Mouse (Mus musculus): ENCODE data around the gene Nudt14. TPM values are rescaled to one million over a fixed set of nuclear protein-coding genes. Genes with fewer than 3 reads are reported as not detected.

Gene Nudt14
- 21.9 and 28.1 TPM in 2 replicates for total RNA-seq (2012; rRNA removed)

GRCm38 (mm10) chr12:112941776-112942713 lies at the start of gene Nudt14:
Gene Nudt14, minus strand, starts transcription at chr12:112942124.
- H3K9me3 ChIP-seq (ENCODE audit: control insufficient read depth, insufficient read depth, low read depth, low read length): no peaks in the 10 kb centered on the region
- no peaks in the 10 kb centered on the region for H3K36me3 ChIP-seq (ENCODE audit: control insufficient read depth, insufficient read depth, low read length, poor library complexity, severe bottlenecking)
- H3K27ac ChIP-seq (ENCODE audit: insufficient read depth, low read depth, low read length, poor library complexity, severe bottlenecking): no peak within 1 kb of the TSS; the same call in 1 of the 2 replicates
- H3K4me1 ChIP-seq (ENCODE audit: control insufficient read depth in 2 of 2, insufficient read depth in 2 of 2, low read length in 2 of 2, poor library complexity in 1 of 2): peaks cover 5 to 16% of the 10 kb centered on the region in 2 experiments; a peak in 2 of 4 replicates
- peak within 1 kb of the TSS; percentile 93 to 96 for H3K4me3 ChIP-seq (ENCODE audit: insufficient read depth in 1 of 2, low read depth in 1 of 2, low read length in 2 of 2, poor library complexity in 1 of 2, severe bottlenecking in 1 of 2)
- no peak for DNase-seq (ENCODE audit: low read depth, low spot score)
- TF ChIP-seq ZNF384 (IDR thresholded peaks at IDR 0.05; ENCODE audit: low read depth, low read length): no peak
- no peak for TF ChIP-seq ZC3H11A (IDR thresholded peaks at IDR 0.05; ENCODE audit: borderline replicate concordance, low read depth, low read length)
- TF ChIP-seq CHD2 (IDR thresholded peaks at IDR 0.05; ENCODE audit: low read depth, low read length): no peak
- no peak for TF ChIP-seq HCFC1 (IDR thresholded peaks at IDR 0.05; ENCODE audit: borderline replicate concordance, insufficient read depth, low read length)
- peak within 1 kb of the TSS; percentile 95 for H3K9ac ChIP-seq (ENCODE audit: insufficient read depth, low read depth, low read length, poor library complexity, severe bottlenecking)
- in situ Hi-C loops (cut with MboI; ENCODE audit: low sequenced_read_pairs in 2 of 2, unreplicated experiment in 2 of 2): no loop called here

GRCm38 (mm10) chr12:112991444-112991843 lies 49.5 kb upstream of the Nudt14 start:
- Histone ChIP-seq H3K36me3 (ENCODE audit: control insufficient read depth, insufficient read depth, low read length, poor library complexity, severe bottlenecking) (peaks cover 7% of the 10 kb centered on the region; the same call in 1 of the 2 replicates), H3K4me3 (ENCODE audit: insufficient read depth in 1 of 2, low read depth in 1 of 2, low read length in 2 of 2, poor library complexity in 1 of 2, severe bottlenecking in 1 of 2) (no peak overlapping the region), H3K9ac (ENCODE audit: insufficient read depth, low read depth, low read length, poor library complexity, severe bottlenecking) (no peak overlapping the region), H3K27ac (ENCODE audit: insufficient read depth, low read depth, low read length, poor library complexity, severe bottlenecking) (no peak overlapping the region), H3K4me1 (ENCODE audit: control insufficient read depth in 2 of 2, insufficient read depth in 2 of 2, low read length in 2 of 2, poor library complexity in 1 of 2) (no peaks in the 10 kb centered on the region), H3K9me3 (ENCODE audit: control insufficient read depth, insufficient read depth, low read depth, low read length) (no peaks in the 10 kb centered on the region)
- no peak for DNase-seq (ENCODE audit: low read depth, low spot score)
- TF ChIP-seq MAFK (IDR thresholded peaks at IDR 0.05; ENCODE audit: insufficient read depth, low read depth, low read length): no peak
- TF ChIP-seq ZC3H11A (IDR thresholded peaks at IDR 0.05; ENCODE audit: borderline replicate concordance, low read depth, low read length): no peak
- TF ChIP-seq ZNF384 (IDR thresholded peaks at IDR 0.05; ENCODE audit: low read depth, low read length): no peak
- TF ChIP-seq CHD2 (IDR thresholded peaks at IDR 0.05; ENCODE audit: low read depth, low read length): no peak
- TF ChIP-seq HCFC1 (IDR thresholded peaks at IDR 0.05; ENCODE audit: borderline replicate concordance, insufficient read depth, low read length): no peak
- in situ Hi-C loops (cut with MboI; ENCODE audit: low sequenced_read_pairs in 2 of 2, unreplicated experiment in 2 of 2): no loop called here

- peaks cover 8% of the 10 kb centered on the region; the same call in 1 of the 2 replicates for H3K36me3 ChIP-seq (ENCODE audit: control insufficient read depth, insufficient read depth, low read length, poor library complexity, severe bottlenecking)
- H3K4me3 ChIP-seq (ENCODE audit: insufficient read depth in 1 of 2, low read depth in 1 of 2, low read length in 2 of 2, poor library complexity in 1 of 2, severe bottlenecking in 1 of 2): no peak overlapping the region
- H3K9ac ChIP-seq (ENCODE audit: insufficient read depth, low read depth, low read length, poor library complexity, severe bottlenecking): no peak overlapping the region
- in situ Hi-C loops (cut with MboI; ENCODE audit: low sequenced_read_pairs in 2 of 2, unreplicated experiment in 2 of 2): no loop called here
- TF ChIP-seq ZNF384 (IDR thresholded peaks at IDR 0.05; ENCODE audit: low read depth, low read length) (no peak), CHD2 (IDR thresholded peaks at IDR 0.05; ENCODE audit: low read depth, low read length) (no peak), ZC3H11A (IDR thresholded peaks at IDR 0.05; ENCODE audit: borderline replicate concordance, low read depth, low read length) (no peak), HCFC1 (IDR thresholded peaks at IDR 0.05; ENCODE audit: borderline replicate concordance, insufficient read depth, low read length) (no peak), MAFK (IDR thresholded peaks at IDR 0.05; ENCODE audit: insufficient read depth, low read depth, low read length) (no peak)
- no peaks in the 10 kb centered on the region for H3K9me3 ChIP-seq (ENCODE audit: control insufficient read depth, insufficient read depth, low read depth, low read length)
- no peak overlapping the region for H3K27ac ChIP-seq (ENCODE audit: insufficient read depth, low read depth, low read length, poor library complexity, severe bottlenecking)
- no peaks in the 10 kb centered on the region for H3K4me1 ChIP-seq (ENCODE audit: control insufficient read depth in 2 of 2, insufficient read depth in 2 of 2, low read length in 2 of 2, poor library complexity in 1 of 2)
- no peak for DNase-seq (ENCODE audit: low read depth, low spot score)
These were observed 48.9 kb upstream of the Nudt14 start for GRCm38 (mm10) chr12:112990706-112991405.

- Histone ChIP-seq H3K27ac (ENCODE audit: insufficient read depth, low read depth, low read length, poor library complexity, severe bottlenecking) (no peak overlapping the region), H3K36me3 (ENCODE audit: control insufficient read depth, insufficient read depth, low read length, poor library complexity, severe bottlenecking) (peaks cover 9% of the 10 kb centered on the region; the same call in 1 of the 2 replicates), H3K4me1 (ENCODE audit: control insufficient read depth in 2 of 2, insufficient read depth in 2 of 2, low read length in 2 of 2, poor library complexity in 1 of 2) (no peaks in the 10 kb centered on the region), H3K9ac (ENCODE audit: insufficient read depth, low read depth, low read length, poor library complexity, severe bottlenecking) (no peak overlapping the region), H3K9me3 (ENCODE audit: control insufficient read depth, insufficient read depth, low read depth, low read length) (no peaks in the 10 kb centered on the region), H3K4me3 (ENCODE audit: insufficient read depth in 1 of 2, low read depth in 1 of 2, low read length in 2 of 2, poor library complexity in 1 of 2, severe bottlenecking in 1 of 2) (no peak overlapping the region)
- TF ChIP-seq CHD2 (IDR thresholded peaks at IDR 0.05; ENCODE audit: low read depth, low read length) (no peak), MAFK (IDR thresholded peaks at IDR 0.05; ENCODE audit: insufficient read depth, low read depth, low read length) (no peak), ZC3H11A (IDR thresholded peaks at IDR 0.05; ENCODE audit: borderline replicate concordance, low read depth, low read length) (no peak), HCFC1 (IDR thresholded peaks at IDR 0.05; ENCODE audit: borderline replicate concordance, insufficient read depth, low read length) (no peak), ZNF384 (IDR thresholded peaks at IDR 0.05; ENCODE audit: low read depth, low read length) (no peak)
- no peak for DNase-seq (ENCODE audit: low read depth, low spot score)
- in situ Hi-C loops (cut with MboI; ENCODE audit: low sequenced_read_pairs in 2 of 2, unreplicated experiment in 2 of 2): no loop called here
These were observed 46.0 kb upstream of the Nudt14 start for GRCm38 (mm10) chr12:112987877-112988276.

All from ES-E14 (cell line).